Mouse (Mus musculus) G1E (cell line): ENCODE results near the gene Cyp4a32.

Experiments
- CTCF ChIP-seq: IDR thresholded peaks from 2 replicates; pipeline ENCODE4 v1.5.1; 2012; ENCODE audit warnings: low read depth, low read length, inconsistent platforms, mixed read lengths
- GATA1 ChIP-seq: IDR thresholded peaks from 2 replicates; pipeline ENCODE4 v1.6.1; 2012; ENCODE audit warnings: borderline replicate concordance, low read length, inconsistent platforms, mixed read lengths
- GATA2 ChIP-seq: IDR thresholded peaks from 2 replicates; pipeline ENCODE4 v1.6.1; 2012; ENCODE audit warnings: low read depth, low read length, inconsistent platforms, borderline replicate concordance
- POLR2AphosphoS5 ChIP-seq: IDR thresholded peaks from 2 replicates; pipeline ENCODE4 v1.6.1; 2012; ENCODE audit warnings: low read depth, low read length, inconsistent platforms; ENCODE audit not compliant: insufficient replicate concordance
- TAL1 ChIP-seq: conservative IDR thresholded peaks from 2 replicates; pipeline ENCODE4 v1.6.1; 2012; ENCODE audit warnings: low read depth, low read length, inconsistent platforms, mixed read lengths

- TF ChIP-seq CTCF: no peak
- no peak for TF ChIP-seq POLR2AphosphoS5
- TF ChIP-seq GATA2: no peak
- no peak for TF ChIP-seq GATA1
- no peak for TF ChIP-seq TAL1
These were observed 42.4 kb downstream of the Cyp4a32 start for GRCm38 (mm10) chr4:115642967-115643754.
